Mouse (Mus musculus) cerebellum, adult 11 months (tissue): ENCODE results near the gene Tpt1.

Experiments
- DNase-seq: peaks from one replicate; pipeline ENCODE4 v3.0.0; 2022

Tpt1 gene

GRCm38 (mm10) chr14:75878980-75879379 is 34.1 kb downstream of the Tpt1 start:
- DNase-seq = no peak

DNA sequence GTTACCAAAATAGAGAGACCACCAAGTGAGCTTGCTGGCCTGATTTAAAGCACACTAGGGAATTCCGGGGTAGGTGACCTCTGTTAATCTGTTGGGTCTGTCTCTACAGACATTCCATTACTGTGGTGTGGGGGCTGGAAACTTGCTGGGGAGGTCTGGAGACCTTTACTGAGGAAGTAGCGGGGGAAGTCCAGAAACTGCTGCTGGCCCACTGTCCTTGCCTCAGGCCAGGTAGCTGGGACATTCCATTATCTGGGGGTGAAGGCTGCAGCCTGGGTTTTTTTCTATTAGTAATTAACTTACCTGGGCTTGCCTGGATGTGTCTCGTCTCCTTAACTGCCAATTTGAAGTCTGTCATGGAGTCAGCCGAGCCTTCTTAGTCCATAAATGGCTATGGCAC is 37.0 kb downstream of the Tpt1 start:
- DNase-seq = no peak

DNA sequence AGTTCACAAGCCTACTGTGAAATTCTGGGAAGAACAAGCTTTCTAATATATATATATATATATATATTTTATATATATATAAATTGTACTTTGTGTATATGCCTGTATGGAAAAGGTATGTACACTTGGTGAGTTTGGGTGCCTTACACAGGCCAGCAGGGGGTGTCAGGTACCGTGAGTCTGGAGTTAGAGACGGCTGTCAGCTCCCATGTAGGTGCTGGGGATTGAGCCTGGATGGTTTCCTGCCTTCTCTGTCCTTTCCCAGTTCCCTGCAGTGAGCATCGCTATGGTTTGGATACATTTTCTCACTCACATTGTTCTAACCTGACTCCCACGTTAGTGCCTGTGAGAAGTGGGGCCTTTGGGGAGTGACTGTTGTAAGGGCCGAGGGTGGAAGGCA is 38.4 kb downstream of the Tpt1 start:
- no peak for DNase-seq

DNA sequence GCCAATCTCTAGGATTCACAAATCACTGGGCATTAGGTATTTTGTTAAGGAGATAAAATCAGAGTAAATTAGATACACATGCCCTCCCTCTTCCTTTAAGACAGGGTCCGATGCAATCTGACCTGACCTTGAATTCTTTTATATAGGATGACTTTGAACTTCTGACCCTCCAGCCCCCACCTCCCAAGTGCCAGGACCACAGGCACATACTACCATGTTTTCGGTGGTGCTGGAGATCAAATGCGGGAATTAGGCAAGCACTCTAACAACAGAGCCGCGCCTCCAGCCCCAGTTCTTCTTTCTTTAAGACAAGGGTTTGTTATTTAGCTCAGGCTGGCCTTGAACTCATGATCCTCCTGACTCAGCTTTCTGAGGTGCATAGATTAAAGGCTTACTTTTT is 39.0 kb downstream of the Tpt1 start:
- DNase-seq = no peak

- no peak for DNase-seq
Measured at GRCm38 (mm10) chr14:75892118-75892517, 47.2 kb downstream of the Tpt1 start.
